Mouse (Mus musculus) lung, postnatal 0 days (tissue): ENCODE measurements around the gene Olfr275.
"Not testable (repeated sequence)": the region's sequence is repeated elsewhere in the genome, so short reads cannot be mapped to it uniquely, and the experiment has no call there.

Experiments used
- CTCF ChIP-seq: IDR thresholded peaks from 2 replicates; pipeline ENCODE4 v1.5.1; 2016; ENCODE audit warnings: antibody characterized with exemption, mild to moderate bottlenecking
- EP300 ChIP-seq: IDR thresholded peaks from 2 replicates; pipeline ENCODE4 v1.6.1; 2016; ENCODE audit warnings: antibody characterized with exemption, mild to moderate bottlenecking, control low read depth

DNA sequence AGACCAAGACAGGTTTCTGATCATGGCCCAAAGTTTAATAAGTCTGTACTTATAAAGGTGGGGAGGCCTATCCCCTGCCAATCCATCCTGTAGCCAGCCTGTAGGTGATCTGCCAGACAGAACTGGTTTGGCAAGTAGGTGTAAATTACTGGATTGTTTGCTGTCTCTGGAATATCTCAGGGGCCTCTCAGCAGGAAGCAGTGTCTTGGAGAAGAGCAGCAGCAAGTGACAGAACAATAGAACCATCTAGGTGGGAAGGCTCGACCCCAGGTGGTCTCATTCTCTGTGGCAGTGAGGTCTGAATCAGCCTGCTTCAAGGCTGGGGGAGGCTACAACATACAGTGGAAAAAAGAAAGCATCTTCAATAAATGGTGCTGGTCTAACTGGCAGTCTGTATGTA is 31.0 kb downstream of the Olfr275 start:
- TF ChIP-seq CTCF, EP300: not testable (repeated sequence)
